Mouse (Mus musculus): ENCODE results near the gene Wdr45b. TPM values are rescaled to one million over a fixed set of nuclear protein-coding genes. Genes with fewer than 3 reads are reported as not detected.
"Not testable (repeated sequence)": the region's sequence is repeated elsewhere in the genome, so short reads cannot be mapped to it uniquely, and the experiment has no call there.

Wdr45b gene
- polyA plus RNA-seq, 1 experiment from 2014 or later: 103 TPM

- WGBS: 96% methylated on average over 5 of the region's 5 CpGs
- Histone ChIP-seq H3K9me3 (no peaks in the 10 kb centered on the region), H3K4me3 (no peak overlapping the region), H3K36me3 (peaks cover 48% of the 10 kb centered on the region), H3K27me3 (no peaks in the 10 kb centered on the region), H3K27ac (no peak overlapping the region), H3K9ac (no peak overlapping the region), H3K4me1 (no peaks in the 10 kb centered on the region), H3K4me2 (replicated peaks) (no peak overlapping the region)
- ATAC-seq (ENCODE audit: insufficient number of reproducible peaks, insufficient read depth, low FRiP score, low TSS enrichment): no peak
Observed at GRCm38 (mm10) chr11:121326681-121327080, 27.6 kb downstream of the Wdr45b start.

- Histone ChIP-seq H3K27me3 (no peaks in the 10 kb centered on the region), H3K36me3 (peaks cover 45% of the 10 kb centered on the region), H3K4me2 (replicated peaks) (no peak overlapping the region), H3K4me1 (no peaks in the 10 kb centered on the region), H3K27ac (no peak overlapping the region), H3K9ac (no peak overlapping the region), H3K4me3 (no peak overlapping the region), H3K9me3 (no peaks in the 10 kb centered on the region)
- ATAC-seq (ENCODE audit: insufficient number of reproducible peaks, insufficient read depth, low FRiP score, low TSS enrichment): no peak
- 79% methylated on average over 1 of the region's 1 CpGs for WGBS
Observed at GRCm38 (mm10) chr11:121326034-121326433, 28.2 kb downstream of the Wdr45b start.

- not testable (repeated sequence) for H3K4me1 ChIP-seq; H3K9me3 ChIP-seq; H3K27ac ChIP-seq; H3K9ac ChIP-seq; H3K27me3 ChIP-seq; ATAC-seq (ENCODE audit: insufficient number of reproducible peaks, insufficient read depth, low FRiP score, low TSS enrichment); H3K4me2 ChIP-seq (replicated peaks); H3K4me3 ChIP-seq
- H3K36me3 ChIP-seq: peaks cover 72% of the 10 kb centered on the region
- 97% methylated on average over 6 of the region's 6 CpGs for WGBS
Observed at GRCm38 (mm10) chr11:121307712-121308111, 46.5 kb downstream of the Wdr45b start.

GRCm38 (mm10) chr11:121306608-121307007 lies 47.6 kb downstream of the Wdr45b start:
- no peak overlapping the region for H3K9ac ChIP-seq
- 96% methylated on average over 8 of the region's 8 CpGs for WGBS
- H3K4me3 ChIP-seq: no peak overlapping the region
- H3K9me3 ChIP-seq: 0 out of 2 replicates have a peak, but pooled peaks cover 9% of the 10 kb centered on the region
- no peaks in the 10 kb centered on the region for H3K27me3 ChIP-seq
- peaks cover 83% of the 10 kb centered on the region for H3K36me3 ChIP-seq
- no peak overlapping the region for H3K4me2 ChIP-seq (replicated peaks)
- H3K4me1 ChIP-seq: no peaks in the 10 kb centered on the region
- no peak overlapping the region for H3K27ac ChIP-seq
- ATAC-seq (ENCODE audit: insufficient number of reproducible peaks, insufficient read depth, low FRiP score, low TSS enrichment): no peak

GRCm38 (mm10) chr11:121305371-121305770 lies 48.9 kb downstream of the Wdr45b start:
- H3K9me3 ChIP-seq: 0 out of 2 replicates have a peak, but pooled peaks cover 5% of the 10 kb centered on the region
- H3K4me2 ChIP-seq (replicated peaks): no peak overlapping the region
- no peak overlapping the region for H3K9ac ChIP-seq
- no peak overlapping the region for H3K4me3 ChIP-seq
- no peak for ATAC-seq (ENCODE audit: insufficient number of reproducible peaks, insufficient read depth, low FRiP score, low TSS enrichment)
- H3K27me3 ChIP-seq: no peaks in the 10 kb centered on the region
- no peak overlapping the region for H3K27ac ChIP-seq
- WGBS: 94% methylated on average over 6 of the region's 6 CpGs
- peaks cover 85% of the 10 kb centered on the region for H3K36me3 ChIP-seq
- no peaks in the 10 kb centered on the region for H3K4me1 ChIP-seq

- no peak overlapping the region for H3K27ac ChIP-seq
- no peaks in the 10 kb centered on the region for H3K4me1 ChIP-seq
- H3K9ac ChIP-seq: no peak overlapping the region
- no peak for ATAC-seq (ENCODE audit: insufficient number of reproducible peaks, insufficient read depth, low FRiP score, low TSS enrichment)
- H3K4me3 ChIP-seq: no peak overlapping the region
- no peaks in the 10 kb centered on the region for H3K27me3 ChIP-seq
- H3K4me2 ChIP-seq (replicated peaks): no peak overlapping the region
- H3K36me3 ChIP-seq: peaks cover 81% of the 10 kb centered on the region
- H3K9me3 ChIP-seq: no peaks in the 10 kb centered on the region
- WGBS: 94% methylated on average over 9 of the region's 9 CpGs
Observed at GRCm38 (mm10) chr11:121300265-121300664, 54.0 kb downstream of the Wdr45b start.

- Histone ChIP-seq H3K4me1 (no peaks in the 10 kb centered on the region), H3K4me2 (replicated peaks) (no peak overlapping the region), H3K27me3 (no peaks in the 10 kb centered on the region), H3K27ac (no peak overlapping the region), H3K36me3 (peaks cover 74% of the 10 kb centered on the region), H3K4me3 (no peak overlapping the region), H3K9me3 (no peaks in the 10 kb centered on the region), H3K9ac (no peak overlapping the region)
- ATAC-seq (ENCODE audit: insufficient number of reproducible peaks, insufficient read depth, low FRiP score, low TSS enrichment): no peak
- WGBS: 85% methylated on average over 8 of the region's 8 CpGs
Observed at GRCm38 (mm10) chr11:121298493-121298892, 55.8 kb downstream of the Wdr45b start.

GRCm38 (mm10) chr11:121294771-121295170 lies 59.5 kb downstream of the Wdr45b start:
- Histone ChIP-seq H3K4me3 (no peak overlapping the region), H3K36me3 (peaks cover 79% of the 10 kb centered on the region), H3K9ac (no peak overlapping the region), H3K4me2 (replicated peaks) (no peak overlapping the region), H3K27ac (no peak overlapping the region), H3K9me3 (no peaks in the 10 kb centered on the region), H3K27me3 (no peaks in the 10 kb centered on the region), H3K4me1 (no peaks in the 10 kb centered on the region)
- WGBS: 94% methylated on average over 5 of the region's 5 CpGs
- ATAC-seq (ENCODE audit: insufficient number of reproducible peaks, insufficient read depth, low FRiP score, low TSS enrichment): no peak

GRCm38 (mm10) chr11:121289859-121290258 lies 64.4 kb downstream of the Wdr45b start:
- WGBS: 84% methylated on average over 3 of the region's 3 CpGs
- Histone ChIP-seq H3K27ac (no peak overlapping the region), H3K36me3 (peaks cover 82% of the 10 kb centered on the region), H3K4me2 (replicated peaks) (no peak overlapping the region), H3K4me3 (no peak overlapping the region), H3K27me3 (no peaks in the 10 kb centered on the region), H3K9me3 (no peaks in the 10 kb centered on the region), H3K4me1 (no peaks in the 10 kb centered on the region), H3K9ac (no peak overlapping the region)
- ATAC-seq (ENCODE audit: insufficient number of reproducible peaks, insufficient read depth, low FRiP score, low TSS enrichment): no peak

- H3K9ac ChIP-seq: no peak overlapping the region
- no peak for ATAC-seq (ENCODE audit: insufficient number of reproducible peaks, insufficient read depth, low FRiP score, low TSS enrichment)
- 80% methylated on average over 6 of the region's 6 CpGs for WGBS
- H3K9me3 ChIP-seq: no peaks in the 10 kb centered on the region
- H3K4me1 ChIP-seq: no peaks in the 10 kb centered on the region
- H3K27me3 ChIP-seq: no peaks in the 10 kb centered on the region
- no peak overlapping the region for H3K4me2 ChIP-seq (replicated peaks)
- no peak overlapping the region for H3K4me3 ChIP-seq
- no peak overlapping the region for H3K27ac ChIP-seq
- H3K36me3 ChIP-seq: peaks cover 27% of the 10 kb centered on the region
Observed at GRCm38 (mm10) chr11:121282911-121283310, 71.3 kb downstream of the Wdr45b start.

- Histone ChIP-seq H3K4me1 (no peaks in the 10 kb centered on the region), H3K9ac (no peak overlapping the region), H3K9me3 (no peaks in the 10 kb centered on the region), H3K4me3 (no peak overlapping the region), H3K36me3 (no peaks in the 10 kb centered on the region), H3K27me3 (no peaks in the 10 kb centered on the region), H3K4me2 (replicated peaks) (no peak overlapping the region), H3K27ac (no peak overlapping the region)
- 88% methylated on average over 3 of the region's 3 CpGs for WGBS
- ATAC-seq (ENCODE audit: insufficient number of reproducible peaks, insufficient read depth, low FRiP score, low TSS enrichment): no peak
Observed at GRCm38 (mm10) chr11:121278011-121278410, 76.2 kb downstream of the Wdr45b start.

- H3K4me1 ChIP-seq: no peaks in the 10 kb centered on the region
- ATAC-seq (ENCODE audit: insufficient number of reproducible peaks, insufficient read depth, low FRiP score, low TSS enrichment): no peak
- no peak overlapping the region for H3K4me2 ChIP-seq (replicated peaks)
- H3K9ac ChIP-seq: no peak overlapping the region
- H3K27ac ChIP-seq: no peak overlapping the region
- WGBS: 92% methylated on average over 8 of the region's 8 CpGs
- no peak overlapping the region for H3K4me3 ChIP-seq
- no peaks in the 10 kb centered on the region for H3K9me3 ChIP-seq
- H3K27me3 ChIP-seq: no peaks in the 10 kb centered on the region
- no peaks in the 10 kb centered on the region for H3K36me3 ChIP-seq
Observed at GRCm38 (mm10) chr11:121277516-121277915, 76.7 kb downstream of the Wdr45b start.

Measured in embryonic facial prominence, embryonic 12.5 days (tissue).